Mouse (Mus musculus) MEL (cell line): ENCODE data around the gene Dusp12. TPM values are rescaled to one million over a fixed set of nuclear protein-coding genes. Genes with fewer than 3 reads are reported as not detected.

Experiments
- DNase-seq: peaks from one replicate; pipeline ENCODE4 v3.0.0; 2011; ENCODE audit warnings: low read depth, low spot score
- H3K27ac ChIP-seq: 2 replicates; pipeline ENCODE4 v1.5.1; 2012; ENCODE audit warnings: low read depth, mild to moderate bottlenecking, control low read depth, low read length, moderate library complexity; ENCODE audit not compliant: control insufficient read depth
- H3K27me3 ChIP-seq, 2 experiments: fragments of 150-350 bp in 1 of 2; sonication (generic) in 1 of 2; 2 replicates each; pipeline ENCODE4 v1.6.1; 2012; ENCODE audit warnings: low read length in 2 of 2, mild to moderate bottlenecking in 2 of 2, improper control_type of control experiment in 1 of 2, moderate library complexity in 1 of 2; ENCODE audit not compliant: insufficient read depth in 2 of 2, control insufficient read depth in 1 of 2
- H3K36me3 ChIP-seq, 2 experiments: 2 replicates each; pipeline ENCODE4 v1.6.1; 2012 to 2014; ENCODE audit warnings: low read length in 2 of 2, improper control_type of control experiment in 1 of 2, inconsistent platforms in 1 of 2, mild to moderate bottlenecking in 1 of 2; ENCODE audit not compliant: insufficient read depth in 2 of 2, control insufficient read depth in 1 of 2
- H3K4me1 ChIP-seq, 2 experiments: fragments of 150-350 bp in 1 of 2; sonication (generic) in 1 of 2; 2 replicates each; pipeline ENCODE4 v1.6.1; 2012; ENCODE audit warnings: low read length in 2 of 2, improper control_type of control experiment in 1 of 2, mild to moderate bottlenecking in 1 of 2; ENCODE audit not compliant: insufficient read depth in 2 of 2, control insufficient read depth in 1 of 2
- H3K4me3 ChIP-seq, 2 experiments: fragments of 150-350 bp in 1 of 2; sonication (generic) in 1 of 2; 2 replicates each; pipeline ENCODE4 v1.5.1; 2012; ENCODE audit warnings: low read depth in 2 of 2, low read length in 2 of 2, mild to moderate bottlenecking in 2 of 2, moderate library complexity in 2 of 2, control low read depth in 1 of 2, improper control_type of control experiment in 1 of 2; ENCODE audit not compliant: control insufficient read depth in 1 of 2, insufficient read depth in 1 of 2
- H3K79me2 ChIP-seq: 2 replicates; pipeline ENCODE4 v1.6.1; 2012; ENCODE audit warnings: mild to moderate bottlenecking, low read length, moderate library complexity; ENCODE audit not compliant: control insufficient read depth, poor library complexity, insufficient read depth
- H3K9ac ChIP-seq: 2 replicates; pipeline ENCODE4 v1.6.1; 2012; ENCODE audit warnings: low read depth, mild to moderate bottlenecking, control low read depth, low read length, moderate library complexity; ENCODE audit not compliant: control insufficient read depth, poor library complexity, severe bottlenecking
- H3K9me3 ChIP-seq: fragments of 150-350 bp; sonication (generic); replicated peaks from 2 replicates; pipeline ENCODE4 v1.6.1; 2012; ENCODE audit warnings: mild to moderate bottlenecking, low read length, improper control_type of control experiment, moderate library complexity; ENCODE audit not compliant: insufficient read depth
- BHLHE40 ChIP-seq: IDR thresholded peaks from 2 replicates; pipeline ENCODE4 v1.6.1; 2012; ENCODE audit warnings: low read depth, mild to moderate bottlenecking, inconsistent platforms, low read length, improper control_type of control experiment, borderline replicate concordance
- CHD1 ChIP-seq: IDR thresholded peaks from 2 replicates; pipeline ENCODE4 v1.6.1; 2012; ENCODE audit warnings: low read depth, mild to moderate bottlenecking, inconsistent platforms, low read length, improper control_type of control experiment
- CHD2 ChIP-seq: IDR thresholded peaks from 2 replicates; pipeline ENCODE4 v1.6.1; 2011; ENCODE audit warnings: low read length, improper control_type of control experiment
- CTCF ChIP-seq, 3 experiments: IDR thresholded peaks in 2 of 3; conservative IDR thresholded peaks in 1 of 3; 2 replicates each; pipeline ENCODE4 v1.5.1; 2011 to 2012; ENCODE audit warnings: low read length in 3 of 3, low read depth in 2 of 3, mild to moderate bottlenecking in 2 of 3, improper control_type of control experiment in 1 of 3, inconsistent platforms in 1 of 3, mixed read lengths in 1 of 3, moderate library complexity in 1 of 3; ENCODE audit not compliant: control insufficient read depth in 1 of 3, insufficient read depth in 1 of 3, poor library complexity in 1 of 3, severe bottlenecking in 1 of 3
- GATA1 ChIP-seq: IDR thresholded peaks from 2 replicates; pipeline ENCODE4 v1.6.1; 2011; ENCODE audit warnings: low read depth, low read length, improper control_type of control experiment
- MAZ ChIP-seq: IDR thresholded peaks from 2 replicates; pipeline ENCODE4 v1.6.1; 2012; ENCODE audit warnings: low read depth, mild to moderate bottlenecking, inconsistent platforms, low read length, improper control_type of control experiment
- MEF2A ChIP-seq: IDR thresholded peaks from 2 replicates; pipeline ENCODE4 v1.6.1; 2014; ENCODE audit warnings: low read depth, mild to moderate bottlenecking, inconsistent platforms, low read length, improper control_type of control experiment; ENCODE audit not compliant: poor library complexity, insufficient replicate concordance, severe bottlenecking; ENCODE audit errors: extremely low read depth
- MXI1 ChIP-seq: IDR thresholded peaks from 2 replicates; pipeline ENCODE4 v1.6.1; 2011; ENCODE audit warnings: mild to moderate bottlenecking, low read depth, low read length, improper control_type of control experiment
- MYC ChIP-seq: IDR thresholded peaks from 2 replicates; pipeline ENCODE4 v1.6.1; 2011; ENCODE audit warnings: low read depth, mild to moderate bottlenecking, low read length, improper control_type of control experiment, moderate library complexity
- POLR2A ChIP-seq, 2 experiments: IDR thresholded peaks; 2 replicates each; pipeline ENCODE4 v1.6.1; 2011 to 2012; ENCODE audit warnings: low read length in 2 of 2, mild to moderate bottlenecking in 2 of 2, control low read depth in 1 of 2, improper control_type of control experiment in 1 of 2, low read depth in 1 of 2, moderate library complexity in 1 of 2; ENCODE audit not compliant: control insufficient read depth in 1 of 2, insufficient read depth in 1 of 2, poor library complexity in 1 of 2
- RAD21 ChIP-seq: IDR thresholded peaks from 2 replicates; pipeline ENCODE4 v1.6.1; 2011; ENCODE audit warnings: mild to moderate bottlenecking, low read depth, low read length, improper control_type of control experiment
- SMC3 ChIP-seq: IDR thresholded peaks from 2 replicates; pipeline ENCODE4 v1.6.1; 2011; ENCODE audit warnings: low read depth, low read length, improper control_type of control experiment
- USF1 ChIP-seq: IDR thresholded peaks from 2 replicates; pipeline ENCODE4 v1.6.1; 2014; ENCODE audit warnings: low read depth, mild to moderate bottlenecking, inconsistent platforms, low read length, improper control_type of control experiment, moderate library complexity
- USF2 ChIP-seq, 2 experiments: IDR thresholded peaks; 2 replicates each; pipeline ENCODE4 v1.6.1; 2011 to 2012; ENCODE audit warnings: improper control_type of control experiment in 2 of 2, low read length in 2 of 2, borderline replicate concordance in 1 of 2, inconsistent platforms in 1 of 2, low read depth in 1 of 2, mild to moderate bottlenecking in 1 of 2; ENCODE audit not compliant: insufficient read depth in 1 of 2
- polyA plus RNA-seq, 2 experiments: library from polyadenylated mRNA; stranded (reverse) in 1 of 2; unstranded in 1 of 2; fragments of >175 nt in 1 of 2; fragments of >200 nt in 1 of 2; gene quantifications; 2 replicates each; pipeline versions ENCODE4 v1.2.1 to v1.2.4; 2012; ENCODE audit warnings: low replicate concordance in 2 of 2, low read depth in 1 of 2; ENCODE audit not compliant: insufficient read length in 2 of 2, insufficient read depth in 1 of 2, missing spikeins in 1 of 2
- total RNA-seq: library from RNA; depleted of rRNA; stranded (reverse); fragments of 300-350 nt; gene quantifications from 2 replicates; pipeline ENCODE4 v1.2.3, GENCODE M21; 2012

Dusp12 gene
- total and polyA plus RNA-seq, 3 experiments, result 33.8 to 50.0 TPM; not detected in 1

DNA sequence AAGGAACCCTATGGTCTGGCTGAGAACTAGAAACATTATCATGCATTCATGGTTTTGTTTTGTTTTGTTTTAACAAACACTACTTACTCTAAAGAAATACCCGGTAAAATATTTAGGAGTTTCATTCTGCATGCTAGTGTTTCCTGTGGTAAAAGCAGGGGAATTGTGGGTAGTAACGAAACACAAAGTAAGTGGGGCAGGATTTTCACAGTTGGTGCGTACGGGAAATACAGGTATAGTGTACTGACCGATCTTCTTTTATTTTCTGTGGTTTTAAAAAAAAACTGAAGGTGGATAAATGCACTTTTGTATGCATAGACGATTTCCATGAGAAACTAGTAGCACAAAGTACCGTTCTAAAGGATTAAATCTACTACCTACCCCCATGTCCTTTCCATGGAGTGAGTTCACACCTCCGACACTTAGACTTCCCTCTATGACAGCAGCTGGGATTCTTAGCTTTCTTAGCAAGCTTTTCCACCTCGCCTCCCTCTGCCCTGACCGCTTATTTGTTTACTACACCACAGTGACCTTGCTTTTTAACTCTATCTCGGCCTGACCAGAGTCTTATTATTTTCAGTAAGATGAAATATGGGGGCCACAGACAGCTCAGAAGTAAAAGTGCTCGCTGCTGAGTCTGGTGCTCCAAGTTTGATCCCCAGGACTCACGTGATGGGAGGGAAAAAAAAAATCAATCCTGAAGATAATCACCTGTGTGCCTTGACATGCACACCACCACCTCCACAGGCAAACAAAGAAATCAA, 23.5 kb downstream of the Dusp12 start:
- DNase-seq, result peak; percentile 7
- Histone ChIP-seq H3K79me2 (peaks cover 50% of the 10 kb centered on the region), H3K9me3 (no peaks in the 10 kb centered on the region), H3K9ac (peak overlapping the region; percentile 54), H3K36me3 (peaks cover 0 to 60% of the 10 kb centered on the region in 2 experiments; a peak in 2 of 4 replicates), H3K27ac (peak overlapping the region; percentile 82), H3K4me1 (peaks cover 9 to 29% of the 10 kb centered on the region in 2 experiments), H3K4me3 (peak overlapping the region; percentile 42 to 52), H3K27me3 (no peaks in the 10 kb centered on the region)
- TF ChIP-seq CTCF (IDR thresholded peaks at IDR 0.05 in 2 of 3, conservative IDR thresholded peaks at IDR 0.05 in 1 of 3; ENCODE audit: control insufficient read depth in 1 of 3, insufficient read depth in 1 of 3, low read depth in 2 of 3, low read length in 3 of 3, poor library complexity in 1 of 3, severe bottlenecking in 1 of 3) (no peak), BHLHE40 (peak; percentile 80)

DNA sequence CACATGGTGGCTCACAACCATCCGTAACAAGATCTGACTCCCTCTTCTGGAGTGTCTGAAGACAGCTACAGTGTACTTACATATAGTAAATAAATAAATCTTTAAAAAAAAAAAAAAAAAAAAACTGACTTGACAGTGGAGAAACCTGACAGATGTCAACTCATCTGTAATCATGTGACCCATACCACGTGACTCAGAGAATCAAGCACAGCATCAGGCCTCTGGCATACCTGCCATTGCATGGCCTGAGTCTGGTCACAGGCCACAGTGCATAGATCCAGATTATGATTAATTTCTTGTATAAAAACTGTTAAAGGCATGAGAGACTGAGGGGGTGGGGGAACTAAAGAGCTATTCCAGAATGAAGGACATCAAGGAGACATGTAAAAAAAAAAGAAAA, 26.5 kb downstream of the Dusp12 start:
- H3K4me1 ChIP-seq, result peaks cover 16 to 40% of the 10 kb centered on the region in 2 experiments

DNA sequence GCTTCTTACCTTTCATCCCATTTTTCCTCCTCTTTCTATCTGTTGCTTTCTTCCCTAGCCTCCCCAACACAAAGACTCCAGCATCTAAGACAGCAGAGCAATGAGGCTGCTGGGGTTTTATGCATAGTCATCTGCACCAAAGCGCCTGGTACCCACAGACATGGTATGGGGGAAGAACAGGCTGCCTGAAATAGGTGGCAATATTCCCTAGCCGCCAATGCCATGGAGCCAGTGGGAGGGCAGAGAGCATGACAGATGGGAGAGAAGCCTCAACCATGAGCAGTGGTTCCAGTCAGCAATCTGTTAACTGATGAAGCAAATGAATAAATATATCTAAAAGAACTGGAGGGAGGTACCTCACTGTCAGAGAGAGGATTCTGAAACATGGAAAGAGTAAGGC, 28.0 kb downstream of the Dusp12 start:
- TF ChIP-seq USF1, result no peak
- TF ChIP-seq RAD21, result no peak
- no peak for TF ChIP-seq CHD1
- no peak for TF ChIP-seq GATA1
- no peak for TF ChIP-seq MXI1
- TF ChIP-seq, all 39 proteins: peak for 0
- Histone ChIP-seq H3K9me3 (no peaks in the 10 kb centered on the region), H3K4me1 (peaks cover 16 to 34% of the 10 kb centered on the region in 2 experiments), H3K27ac (no peak overlapping the region), H3K36me3 (peaks cover 0 to 65% of the 10 kb centered on the region in 2 experiments; a peak in 2 of 4 replicates), H3K4me3 (no peak overlapping the region), H3K9ac (no peak overlapping the region), H3K27me3 (no peaks in the 10 kb centered on the region), H3K79me2 (peaks cover 33% of the 10 kb centered on the region)
- DNase-seq, result no peak

More for the DNA sequence above, 26.5 kb downstream of the Dusp12 start:
- no peak overlapping the region for H3K27ac ChIP-seq
- no peak for DNase-seq
- H3K9ac ChIP-seq, result no peak overlapping the region
- H3K79me2 ChIP-seq, result peaks cover 36% of the 10 kb centered on the region
- H3K4me3 ChIP-seq, result no peak overlapping the region
- H3K27me3 ChIP-seq, result no peaks in the 10 kb centered on the region
- peaks cover 0 to 68% of the 10 kb centered on the region in 2 experiments; a peak in 2 of 4 replicates for H3K36me3 ChIP-seq
- TF ChIP-seq MEF2A, result no peak
- TF ChIP-seq CHD1, result no peak
- no peak for TF ChIP-seq SMC3
- no peak for TF ChIP-seq POLR2A (IDR thresholded peaks at IDR 0.05; ENCODE audit: control insufficient read depth in 1 of 2, insufficient read depth in 1 of 2, low read depth in 1 of 2, low read length in 2 of 2, poor library complexity in 1 of 2)
- TF ChIP-seq MAZ, result no peak
- no peak for TF ChIP-seq CHD2
- TF ChIP-seq USF2 (IDR thresholded peaks at IDR 0.05; ENCODE audit: borderline replicate concordance in 1 of 2, insufficient read depth in 1 of 2, low read depth in 1 of 2, low read length in 2 of 2), result peak in 1 of 2 experiments; percentile 48; a peak in 1 of 4 replicates
- no peak for TF ChIP-seq GATA1
- TF ChIP-seq MYC, result no peak
- TF ChIP-seq USF1, result peak; percentile 67
- H3K9me3 ChIP-seq, result no peaks in the 10 kb centered on the region
